Mouse (Mus musculus) megakaryocyte-erythroid progenitor cell, adult 5-6 weeks (primary cell): ENCODE measurements around the gene Ccdc149. TPM values are rescaled to one million over a fixed set of nuclear protein-coding genes. Genes with fewer than 3 reads are reported as not detected.

Experiments
- ATAC-seq: replicated peaks from 2 replicates; pipeline ENCODE4 v1.8.0; 2016; ENCODE audit warnings: mild to moderate bottlenecking, inconsistent platforms; ENCODE audit not compliant: severe bottlenecking, poor library complexity, low FRiP score, low TSS enrichment
- total RNA-seq, 2 experiments: library from RNA; stranded (forward) in 1 of 2; stranded (reverse) in 1 of 2; fragments of 200-1000, 215-1000 nt in 1 of 2; fragments of >200 nt in 1 of 2; fragmentation: Nextera tagmentation in 1 of 2; gene quantifications; 2 replicates each; pipeline ENCODE4 v1.2.3; 2014 to 2017

Ccdc149 gene
- total RNA-seq, 2 experiments from 2014 or later = 0.75 TPM; not detected in 1

GRCm38 (mm10) chr5:52388092-52388749, 83.1 kb downstream of the Ccdc149 start:
- ATAC-seq = no peak

GRCm38 (mm10) chr5:52386016-52386415, 85.3 kb downstream of the Ccdc149 start:
- ATAC-seq = no peak

- ATAC-seq = no peak
These were observed 87.6 kb downstream of the Ccdc149 start for GRCm38 (mm10) chr5:52383748-52384147.

- no peak for ATAC-seq
These were observed 88.5 kb downstream of the Ccdc149 start for GRCm38 (mm10) chr5:52382837-52383236.

- ATAC-seq = no peak
These were observed 95.5 kb downstream of the Ccdc149 start for GRCm38 (mm10) chr5:52375847-52376246.

- no peak for ATAC-seq
These were observed 100.4 kb downstream of the Ccdc149 start for GRCm38 (mm10) chr5:52370901-52371300.

- no peak for ATAC-seq
These were observed 103.2 kb downstream of the Ccdc149 start for GRCm38 (mm10) chr5:52367866-52368840.

GRCm38 (mm10) chr5:52366661-52367060, 104.7 kb downstream of the Ccdc149 start:
- ATAC-seq = no peak

GRCm38 (mm10) chr5:52365930-52366329, 105.4 kb downstream of the Ccdc149 start:
- no peak for ATAC-seq

- no peak for ATAC-seq
These were observed 106.8 kb downstream of the Ccdc149 start for GRCm38 (mm10) chr5:52364521-52364920.

GRCm38 (mm10) chr5:52363468-52364150, 107.7 kb downstream of the Ccdc149 start, which contains the start of gene Sod3:
TSS of gene Sod3 (plus strand) at chr5:52363791.
- no peak for ATAC-seq

GRCm38 (mm10) chr5:52362776-52363467, 108.4 kb downstream of the Ccdc149 start:
- no peak for ATAC-seq

- ATAC-seq = no peak
These were observed 110.9 kb downstream of the Ccdc149 start for GRCm38 (mm10) chr5:52360286-52361049.

- peak; percentile 65 for ATAC-seq
These were observed 113.2 kb downstream of the Ccdc149 start for GRCm38 (mm10) chr5:52358120-52358519.

- ATAC-seq = no peak
These were observed 114.1 kb downstream of the Ccdc149 start for GRCm38 (mm10) chr5:52357175-52357754.

- ATAC-seq = no peak
These were observed 115.7 kb downstream of the Ccdc149 start for GRCm38 (mm10) chr5:52355612-52356011.

- ATAC-seq = no peak
These were observed 116.9 kb downstream of the Ccdc149 start for GRCm38 (mm10) chr5:52354441-52354840.

GRCm38 (mm10) chr5:52352730-52353129, 118.6 kb downstream of the Ccdc149 start:
- ATAC-seq = no peak
